Mouse (Mus musculus) thymus, adult 18-20 months (tissue): Measurements from ENCODE around the gene Smpd1.

Experiments
- DNase-seq, 2 experiments: peaks; one replicate each; pipeline ENCODE4 v3.0.0; 2022; ENCODE audit warnings: mixed read lengths in 2 of 2

Smpd1 gene

DNA sequence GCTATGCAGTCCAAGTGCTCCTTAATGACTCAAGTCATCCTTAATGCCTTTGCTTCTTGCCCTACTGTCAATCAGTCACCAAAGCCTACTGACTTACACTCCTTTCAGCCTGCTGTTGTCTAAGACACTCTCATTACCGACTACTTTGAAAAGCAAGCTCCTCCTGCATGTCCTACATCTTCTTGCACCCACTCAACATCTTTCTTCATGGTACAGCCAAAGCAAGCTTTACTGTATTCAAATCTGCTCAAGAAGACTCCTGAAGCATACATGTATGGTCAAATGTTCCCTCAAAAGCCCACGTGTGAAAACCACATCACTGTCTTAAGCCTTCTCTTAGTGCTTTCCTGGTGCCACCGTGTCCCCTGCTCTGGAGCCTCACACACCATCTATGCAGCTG lies 9.2 kb downstream of the Smpd1 start:
- DNase-seq = no peak

DNA sequence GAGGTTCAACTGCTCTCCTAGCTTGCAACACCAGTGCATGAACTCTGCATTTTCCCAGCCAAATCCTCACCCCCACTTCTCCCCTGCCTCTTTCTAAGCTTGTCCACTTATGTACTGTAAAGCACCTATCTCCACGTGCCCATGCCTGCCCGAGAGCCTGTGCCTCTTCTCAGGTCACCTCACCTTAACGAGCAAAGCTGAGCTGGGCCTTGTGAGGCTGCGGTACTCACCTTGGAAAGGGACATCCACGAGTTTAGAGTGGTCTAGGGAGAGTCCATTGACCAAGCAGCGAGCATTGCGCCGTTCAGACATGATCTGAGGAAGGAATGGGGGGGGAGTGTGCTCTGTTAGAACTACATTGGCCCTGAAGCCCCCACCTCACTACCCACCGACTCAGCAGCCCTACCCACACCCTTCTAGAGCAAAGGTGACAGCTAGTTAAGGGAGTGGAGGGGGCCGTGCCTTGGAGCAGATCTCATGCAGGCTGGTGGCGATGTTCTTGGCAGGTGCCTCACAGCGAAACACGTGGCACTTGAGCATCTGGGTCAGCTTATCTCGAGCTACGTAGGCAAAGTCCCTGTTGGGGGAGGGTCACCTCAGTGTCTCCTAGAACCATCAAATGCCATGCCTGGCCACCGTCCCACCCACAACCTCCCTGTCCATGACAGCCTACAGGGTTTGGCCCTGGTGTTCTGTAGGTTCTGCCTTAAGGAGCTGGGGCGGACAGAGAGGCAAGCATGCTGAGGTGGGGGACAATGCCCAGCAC lies 11.1 kb downstream of the Smpd1 start:
- DNase-seq = no peak

DNA sequence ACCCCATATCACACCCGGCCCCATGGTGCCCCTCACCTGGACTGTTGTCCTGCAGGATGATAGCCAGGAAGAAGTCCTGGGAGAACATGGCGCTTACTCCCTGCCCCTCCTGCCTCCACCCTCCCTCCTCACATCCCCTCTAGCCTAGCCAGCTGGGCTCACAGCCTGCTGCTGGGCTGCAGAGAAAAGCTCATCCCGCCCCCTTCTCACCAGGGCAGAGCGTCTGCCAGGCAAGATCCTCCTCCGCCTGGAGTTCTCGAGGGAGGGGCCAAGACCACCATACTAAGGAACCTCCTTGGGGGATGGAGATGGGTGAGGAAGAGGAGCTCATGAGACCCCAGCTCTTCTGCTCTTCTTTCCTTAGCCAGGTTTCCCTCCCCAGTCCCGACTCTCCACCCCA lies 14.4 kb downstream of the Smpd1 start:
- no peak for DNase-seq

DNA sequence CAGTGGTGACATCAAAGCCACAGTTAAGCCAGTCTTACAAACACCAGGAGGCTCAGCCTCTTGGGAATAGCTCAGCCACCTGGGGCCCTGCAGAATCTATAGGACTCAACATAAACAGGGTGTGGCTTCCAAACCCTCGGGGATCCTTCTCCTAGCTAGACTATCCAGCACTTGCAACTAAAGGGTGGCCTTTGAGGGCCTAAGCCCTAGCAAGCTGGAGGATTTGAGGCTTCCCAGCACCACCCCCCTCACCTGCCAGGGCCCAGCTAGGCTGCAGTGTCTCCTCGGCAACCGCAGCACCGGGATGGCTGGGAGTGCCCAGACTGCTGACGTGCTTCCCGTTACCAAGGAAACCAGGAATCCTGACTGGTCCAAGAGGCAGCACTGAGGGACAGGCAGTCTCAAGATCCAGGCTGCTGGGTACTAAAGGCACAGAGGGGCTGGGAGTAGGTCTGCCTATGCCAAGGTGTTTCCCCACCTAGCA lies 14.9 kb downstream of the Smpd1 start:
- no peak for DNase-seq

DNA sequence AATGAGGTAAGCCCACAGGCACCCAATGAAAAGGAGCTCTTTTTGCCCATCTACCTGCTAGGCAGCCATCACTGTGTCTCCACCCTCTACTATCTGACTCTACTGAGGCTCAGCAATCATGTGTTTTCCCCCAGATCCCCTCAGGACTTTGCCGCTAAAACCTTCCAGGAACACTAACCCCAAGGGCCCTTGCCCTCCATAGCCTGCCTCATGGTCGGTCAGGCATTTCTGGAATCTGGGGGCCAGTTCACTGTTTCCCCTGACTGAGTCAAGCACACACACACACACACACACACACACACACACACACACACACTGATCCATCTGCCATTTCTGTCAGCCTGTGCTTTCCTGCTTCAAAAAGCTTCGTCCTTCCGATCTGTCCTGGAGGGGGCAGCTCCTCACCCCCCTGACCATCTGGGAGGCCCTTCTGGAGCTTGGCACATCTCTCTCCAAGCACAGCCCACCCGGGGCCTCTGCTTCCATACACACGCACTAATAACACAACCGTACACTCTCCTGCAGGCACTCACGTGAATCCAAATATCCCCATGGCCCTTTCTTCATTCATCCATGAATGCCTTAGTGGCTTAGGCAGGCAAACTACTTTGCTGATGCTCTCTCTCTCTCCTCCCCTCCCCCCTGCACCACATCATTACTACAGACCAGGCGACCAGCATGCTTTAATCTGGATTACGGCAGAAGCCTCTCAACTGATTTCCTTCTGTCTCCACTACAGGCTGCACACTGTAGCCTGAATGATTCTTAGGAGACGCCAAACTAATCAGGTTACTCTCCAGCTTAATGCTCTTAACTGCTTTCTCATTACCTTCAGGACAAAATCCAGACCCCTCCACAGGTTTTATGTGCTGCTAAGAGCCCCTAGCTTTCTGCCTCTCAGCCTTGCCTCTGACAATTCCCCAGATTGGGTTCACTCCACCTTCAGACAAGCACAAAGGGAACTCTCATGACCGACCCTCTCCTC lies 15.6 kb downstream of the Smpd1 start:
- no peak for DNase-seq

DNA sequence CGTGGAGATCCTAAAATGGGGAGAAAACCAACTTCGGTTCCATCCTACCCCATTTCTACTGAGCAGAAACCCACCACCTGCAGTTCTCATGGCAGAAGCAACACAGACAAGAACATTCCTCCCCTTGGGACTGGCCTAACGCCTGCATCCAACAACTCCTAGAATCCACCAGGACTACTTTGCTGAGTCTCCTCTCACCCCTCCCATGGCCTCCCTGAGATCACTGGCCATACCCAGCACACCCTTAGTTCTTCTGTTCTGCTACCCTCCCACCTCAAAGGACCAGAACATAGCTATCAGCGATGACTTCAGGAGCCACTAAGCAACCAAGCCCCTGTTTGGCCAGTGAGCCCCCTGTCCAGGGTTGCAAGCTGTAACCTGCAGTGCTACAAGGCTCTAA lies 16.6 kb downstream of the Smpd1 start:
- DNase-seq = no peak

DNA sequence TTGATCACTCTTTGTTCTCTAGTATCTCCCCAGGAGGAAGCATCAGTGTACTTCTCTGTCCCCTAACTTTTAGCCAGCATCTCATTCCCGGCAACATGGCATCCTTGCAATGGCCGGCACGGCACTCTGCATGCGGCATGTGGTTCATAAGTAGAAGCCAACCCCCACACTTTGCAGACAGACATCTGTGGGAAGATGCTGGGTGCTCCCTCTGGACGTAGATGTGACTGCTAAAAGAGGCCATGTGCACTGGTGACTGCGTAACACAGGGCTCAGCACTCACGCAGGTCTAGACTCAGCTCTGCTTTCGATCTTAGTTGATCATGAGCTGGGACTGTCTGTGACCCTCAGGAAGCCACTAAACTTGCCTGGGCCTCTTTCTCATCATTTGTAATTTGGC lies 18.8 kb downstream of the Smpd1 start:
- no peak for DNase-seq

DNA sequence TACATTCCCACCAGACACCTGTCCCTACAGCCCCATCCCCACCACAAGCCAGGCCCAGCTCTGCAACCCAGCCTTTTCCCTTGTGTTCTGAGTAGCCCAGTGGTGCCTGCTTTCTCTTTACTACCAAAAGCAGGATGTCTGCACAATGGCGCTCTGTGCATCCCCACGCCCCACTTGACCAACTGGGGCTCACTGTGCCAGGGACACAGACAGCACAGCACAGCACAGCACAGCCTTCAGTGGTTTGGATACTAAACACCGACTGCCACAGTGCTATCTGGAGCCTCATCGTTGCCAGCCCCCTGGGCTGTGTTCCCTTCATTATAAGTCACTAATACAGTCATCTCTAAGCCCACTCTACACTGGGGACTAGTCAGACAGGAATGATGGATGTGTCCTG lies 20.4 kb downstream of the Smpd1 start:
- DNase-seq = no peak

DNA sequence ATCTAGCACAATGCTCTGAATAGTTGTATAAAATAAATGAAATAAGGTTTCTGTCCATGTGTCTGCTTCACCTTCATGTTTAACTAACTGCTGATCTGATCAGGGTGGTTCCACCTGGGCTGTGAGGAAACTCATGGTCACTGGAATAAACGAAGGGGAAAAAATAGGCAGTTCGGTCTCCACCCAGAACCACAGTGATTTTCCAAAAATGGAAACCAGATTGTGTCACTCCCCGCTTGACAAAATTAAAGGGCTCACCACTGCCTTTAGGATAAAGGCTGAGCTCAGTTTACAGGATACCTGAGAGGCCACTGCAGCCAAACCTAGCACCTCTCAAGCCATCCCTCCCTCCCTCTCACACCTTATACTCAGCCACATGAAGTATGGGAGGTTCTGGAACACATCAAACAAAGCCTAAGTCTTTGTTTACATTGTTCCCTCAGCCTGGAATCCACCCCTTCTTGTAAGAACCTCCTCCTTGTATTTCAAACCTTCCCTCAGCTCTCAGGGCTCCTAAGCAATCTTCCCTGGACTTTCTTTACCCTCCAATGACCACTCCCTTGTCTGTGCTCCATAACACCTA lies 22.1 kb downstream of the Smpd1 start:
- DNase-seq = no peak

DNA sequence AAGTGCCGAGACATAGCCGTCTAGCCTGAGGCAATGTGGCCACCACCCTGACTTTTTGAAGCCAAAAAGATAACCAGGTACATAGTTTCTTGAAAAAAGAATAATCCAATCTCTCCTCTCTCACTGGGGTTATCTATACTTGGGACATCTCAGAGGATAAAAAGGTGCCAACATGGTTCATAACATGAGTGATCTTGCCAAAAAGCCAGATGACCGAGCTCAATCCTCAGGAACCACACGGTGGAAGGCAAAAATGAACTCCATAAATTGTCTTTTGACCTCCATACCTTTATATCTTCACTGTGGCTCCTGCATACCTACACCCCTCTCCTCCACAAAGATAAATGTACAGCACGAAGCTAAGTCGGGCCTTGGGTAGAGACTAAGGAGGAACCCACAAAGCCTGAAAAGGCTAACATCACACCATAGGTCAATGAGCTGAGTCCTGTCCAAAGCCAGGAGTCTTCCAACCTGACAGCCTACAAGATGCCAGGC lies 23.3 kb downstream of the Smpd1 start:
- DNase-seq = no peak

DNA sequence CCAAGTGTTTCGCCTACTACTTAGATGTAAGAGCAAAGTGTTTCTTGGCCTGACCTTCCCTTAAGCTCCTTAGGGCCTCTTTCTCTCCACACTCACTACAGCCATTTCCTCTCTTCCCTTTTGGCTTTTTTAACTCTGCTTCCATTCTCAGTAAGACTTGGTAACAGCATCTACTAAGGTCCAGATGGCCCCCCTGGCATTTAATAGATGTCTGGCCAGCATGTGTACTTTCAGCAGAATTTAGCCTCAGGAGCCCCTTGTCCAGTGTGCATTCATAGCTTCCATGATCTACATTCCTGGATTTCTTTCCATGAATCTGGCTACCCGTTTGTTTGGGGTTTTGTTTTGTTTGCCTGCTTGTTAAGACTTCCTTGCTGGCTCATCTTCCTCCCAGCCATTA lies 24.3 kb downstream of the Smpd1 start:
- no peak for DNase-seq

DNA sequence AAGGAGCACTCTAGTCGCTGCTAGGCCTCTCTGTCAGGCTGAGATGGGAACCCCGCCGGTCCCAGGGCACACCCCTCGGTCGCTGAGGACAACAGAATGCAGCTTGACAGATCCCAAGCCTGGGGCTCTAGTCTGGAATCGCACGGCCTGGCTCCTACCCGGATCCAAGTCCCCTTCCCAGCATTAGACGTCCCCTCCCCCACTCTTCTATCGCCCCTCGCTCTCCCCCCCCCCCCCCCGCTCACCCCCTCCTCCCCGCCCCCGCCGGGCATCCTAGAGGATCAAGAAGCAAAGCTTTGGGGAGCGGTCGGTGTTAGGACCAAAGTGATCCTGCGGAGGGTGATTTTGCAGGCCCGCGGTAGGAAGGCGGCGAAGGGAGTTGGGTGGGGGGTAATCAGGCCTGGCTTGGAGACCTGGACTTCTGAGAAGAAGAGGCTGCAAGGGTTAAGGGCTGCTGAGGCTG lies 26.5 kb downstream of the Smpd1 start:
- no peak for DNase-seq

DNA sequence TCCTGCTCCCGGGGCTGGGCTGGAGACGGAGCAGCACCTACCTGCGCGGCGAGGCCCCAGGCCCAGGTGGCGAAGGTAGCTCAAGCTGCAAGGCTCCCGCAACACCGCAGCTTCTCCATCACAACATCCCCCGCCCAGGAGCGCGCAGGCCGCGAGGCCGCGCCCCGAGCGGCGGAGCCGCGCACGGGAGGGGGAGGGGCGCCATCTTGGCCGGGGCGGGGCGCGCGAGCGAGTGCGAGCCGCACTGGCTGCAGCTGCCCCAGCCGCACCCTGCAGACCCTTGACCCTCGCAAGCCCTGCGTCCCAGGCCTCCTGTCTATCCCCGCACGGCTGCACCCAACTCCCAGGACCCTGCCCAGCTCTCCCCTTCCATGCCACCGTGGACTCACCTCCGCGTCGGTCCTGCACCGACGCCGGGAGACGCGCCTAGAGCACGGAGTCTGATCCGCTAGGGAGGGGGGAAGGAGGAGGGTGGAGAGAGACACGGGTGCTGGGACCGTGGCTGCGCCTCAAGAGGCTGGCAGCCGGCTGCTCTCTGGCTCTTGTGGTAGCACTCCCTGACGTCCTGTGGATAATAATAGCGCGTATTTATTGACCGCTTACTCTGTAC lies 27.0 kb downstream of the Smpd1 start, which contains the start of gene Apbb1:
Gene Apbb1 (minus strand): TSS at position 560 of the 610 bp plus-strand sequence.
- DNase-seq = peak; percentile 22 to 34

DNA sequence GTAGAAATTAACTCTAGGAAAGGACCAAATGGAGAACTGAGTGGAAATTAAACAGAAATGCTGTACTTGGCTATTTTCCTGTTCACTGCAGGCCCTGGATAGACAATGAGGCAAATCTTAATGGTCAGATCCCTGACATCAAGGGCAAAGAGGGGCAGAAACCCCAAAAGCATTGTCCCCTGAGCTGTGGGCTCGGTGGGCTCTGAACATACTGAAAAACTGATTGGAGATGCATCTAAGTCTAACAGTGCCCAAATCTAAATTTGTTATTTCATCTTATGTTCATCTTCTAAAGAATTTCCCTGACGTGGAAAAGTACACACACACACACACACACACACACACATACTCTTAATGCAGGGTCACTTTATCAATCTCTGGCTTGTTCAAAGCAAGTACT lies 27.8 kb downstream of the Smpd1 start:
- DNase-seq = no peak

DNA sequence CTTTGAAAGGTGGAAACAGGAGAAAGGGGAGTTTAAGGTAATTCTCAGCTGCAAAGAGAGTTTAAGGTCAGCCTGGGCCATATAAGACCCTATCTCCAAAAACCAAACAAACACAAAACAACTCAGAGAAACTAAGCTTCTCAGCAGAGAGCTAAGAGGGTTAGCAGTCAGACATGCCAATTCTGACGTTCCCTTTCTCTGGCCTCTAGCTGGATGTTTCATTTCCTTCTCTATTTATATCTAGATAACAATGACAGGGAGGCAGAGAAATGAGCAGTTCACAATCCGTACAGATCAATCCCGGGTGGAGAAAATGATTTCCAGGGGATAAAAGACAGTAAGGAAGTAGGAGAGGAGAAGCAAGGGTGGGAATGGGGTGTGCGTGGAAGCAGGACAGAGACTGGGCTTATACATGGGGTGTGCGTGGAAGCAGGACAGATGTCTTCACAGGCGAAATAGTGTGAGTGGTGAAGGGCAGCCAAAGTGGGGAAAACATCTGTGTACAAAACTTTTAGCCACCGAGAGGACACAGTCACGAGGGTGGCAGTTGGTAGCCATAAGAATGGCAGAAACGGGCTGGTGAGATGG lies 34.3 kb downstream of the Smpd1 start:
- DNase-seq = no peak

DNA sequence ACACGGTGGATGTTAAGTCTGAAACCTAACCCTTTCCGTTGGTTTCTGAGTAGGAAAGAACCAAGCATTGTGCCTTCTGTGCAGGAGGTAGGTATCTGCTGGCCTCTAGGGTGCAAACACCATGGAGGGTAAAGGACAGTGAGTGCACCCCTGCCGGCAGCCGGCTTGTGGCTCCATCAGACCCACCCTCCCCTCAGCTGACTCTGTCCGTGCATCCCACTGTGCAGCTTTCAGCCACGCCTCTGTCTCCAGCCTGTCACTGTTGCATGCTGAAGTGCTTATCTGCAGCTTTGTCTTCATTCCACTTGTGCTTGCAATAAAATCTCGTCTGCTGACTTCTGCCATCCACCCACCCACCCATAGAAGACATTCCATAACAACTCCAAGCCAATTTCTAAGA lies 35.9 kb downstream of the Smpd1 start:
- no peak for DNase-seq

DNA sequence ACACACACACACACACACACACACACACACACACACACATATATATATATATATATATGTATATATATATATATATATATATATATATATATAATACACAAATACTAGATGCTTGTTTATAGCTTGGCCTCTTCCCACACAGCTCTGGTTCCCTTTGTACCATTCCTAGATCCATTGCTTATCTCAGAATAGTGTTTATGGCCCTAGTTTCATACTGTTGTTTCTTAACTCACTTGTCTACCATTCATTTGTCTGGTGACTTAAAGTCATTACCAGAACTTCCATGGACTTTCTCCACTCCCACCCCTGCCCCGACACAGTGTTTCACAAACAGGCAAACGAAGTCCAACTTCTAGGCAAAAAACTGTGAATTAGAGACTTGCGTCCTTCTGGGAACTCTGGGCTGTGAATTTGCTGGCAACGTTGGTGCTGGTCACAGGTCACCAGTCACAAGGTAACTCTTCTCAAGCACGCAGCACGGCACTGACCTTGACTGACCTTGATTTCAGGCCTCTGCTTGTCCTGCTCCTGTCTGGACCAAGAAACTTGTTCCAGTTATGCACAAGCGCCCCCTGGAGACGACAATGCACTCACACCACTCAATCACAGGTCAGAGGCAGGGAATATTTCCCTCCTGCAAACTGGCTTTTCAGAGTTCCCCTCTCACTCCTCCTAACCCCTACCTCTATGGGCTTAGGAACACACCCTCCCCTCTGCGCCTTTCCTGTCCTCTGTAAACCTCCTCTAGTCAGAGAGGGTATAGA lies 48.9 kb downstream of the Smpd1 start:
- DNase-seq = peak in 1 of 2 experiments; percentile 10
